Mouse (Mus musculus) ES-E14 (cell line): Measurements from ENCODE around the gene Ranbp3. TPM values are rescaled to one million over a fixed set of nuclear protein-coding genes. Genes with fewer than 3 reads are reported as not detected.

Source experiments
- DNase-seq: peaks from one replicate; pipeline ENCODE4 v3.0.0-alpha.2; 2013; ENCODE audit warnings: low read depth, low spot score
- H3K27ac ChIP-seq: 2 replicates; pipeline ENCODE4 v1.5.1; 2012; ENCODE audit warnings: low read depth, mild to moderate bottlenecking, low read length, moderate library complexity, mixed read lengths; ENCODE audit not compliant: poor library complexity, insufficient read depth, severe bottlenecking
- H3K36me3 ChIP-seq: 2 replicates; pipeline ENCODE4 v1.6.1; 2012; ENCODE audit warnings: mild to moderate bottlenecking, low read length, moderate library complexity, mixed read lengths; ENCODE audit not compliant: control insufficient read depth, poor library complexity, insufficient read depth, severe bottlenecking
- H3K4me1 ChIP-seq, 2 experiments: fragments of 150-350 bp in 1 of 2; sonication (generic) in 1 of 2; 2 replicates each; pipeline ENCODE4 v1.6.1; 2012; ENCODE audit warnings: low read length in 2 of 2, mild to moderate bottlenecking in 1 of 2, mixed read lengths in 1 of 2; ENCODE audit not compliant: control insufficient read depth in 2 of 2, insufficient read depth in 2 of 2, poor library complexity in 1 of 2
- H3K4me3 ChIP-seq, 2 experiments: fragments of 150-350 bp in 1 of 2; sonication (generic) in 1 of 2; 2 replicates each; pipeline ENCODE4 v1.5.1; 2012; ENCODE audit warnings: low read length in 2 of 2, low read depth in 1 of 2, mild to moderate bottlenecking in 1 of 2, mixed read lengths in 1 of 2; ENCODE audit not compliant: insufficient read depth in 1 of 2, poor library complexity in 1 of 2, severe bottlenecking in 1 of 2
- H3K9ac ChIP-seq: 2 replicates; pipeline ENCODE4 v1.6.1; 2012; ENCODE audit warnings: low read depth, mild to moderate bottlenecking, low read length, mixed read lengths; ENCODE audit not compliant: poor library complexity, insufficient read depth, severe bottlenecking
- H3K9me3 ChIP-seq: fragments of 150-350 bp; sonication (generic); 2 replicates; pipeline ENCODE4 v1.6.1; 2012; ENCODE audit warnings: low read depth, mild to moderate bottlenecking, low read length; ENCODE audit not compliant: control insufficient read depth, insufficient read depth
- CHD2 ChIP-seq: IDR thresholded peaks from 2 replicates; pipeline ENCODE4 v1.6.1; 2014; ENCODE audit warnings: mild to moderate bottlenecking, low read depth, low read length, inconsistent platforms
- HCFC1 ChIP-seq: IDR thresholded peaks from 2 replicates; pipeline ENCODE4 v1.6.1; 2012; ENCODE audit warnings: low read length, inconsistent platforms, borderline replicate concordance; ENCODE audit not compliant: insufficient read depth
- MAFK ChIP-seq: IDR thresholded peaks from 2 replicates; pipeline ENCODE4 v1.6.1; 2014; ENCODE audit warnings: mild to moderate bottlenecking, low read depth, low read length, inconsistent platforms; ENCODE audit not compliant: insufficient read depth
- ZC3H11A ChIP-seq: IDR thresholded peaks from 2 replicates; pipeline ENCODE4 v1.6.1; 2012; ENCODE audit warnings: low read depth, mild to moderate bottlenecking, inconsistent platforms, low read length, borderline replicate concordance
- ZNF384 ChIP-seq: IDR thresholded peaks from 2 replicates; pipeline ENCODE4 v1.6.1; 2012; ENCODE audit warnings: low read depth, low read length, inconsistent platforms
- in situ Hi-C, 2 experiments: fragments of 600-800 bp; cut with MboI; formaldehyde crosslinking; loops; one replicate each; pipeline ENCODE4 v1.15.1; 2025; ENCODE audit warnings: low sequenced_read_pairs in 2 of 2, inconsistent platforms in 1 of 2; ENCODE audit not compliant: unreplicated experiment in 2 of 2
- total RNA-seq: library from RNA; depleted of rRNA; stranded (reverse); fragments of 300-350 nt; gene quantifications from 2 replicates; pipeline ENCODE4 v1.2.3, GENCODE M21; 2012

Gene Ranbp3
- total RNA-seq, 1 experiment: 133 TPM

- Histone ChIP-seq H3K27ac (no peak overlapping the region), H3K36me3 (peaks cover 84% of the 10 kb centered on the region), H3K9me3 (no peaks in the 10 kb centered on the region), H3K4me1 (peaks cover 0 to 27% of the 10 kb centered on the region in 2 experiments; a peak in 2 of 4 replicates), H3K4me3 (no peak overlapping the region), H3K9ac (no peak overlapping the region)
- TF ChIP-seq ZNF384 (no peak), CHD2 (no peak), HCFC1 (no peak), MAFK (no peak), ZC3H11A (no peak)
- in situ Hi-C loops: no loop called here
- DNase-seq: no peak
These were observed 33.4 kb downstream of the Ranbp3 start for GRCm38 (mm10) chr17:56706515-56706914.

DNA sequence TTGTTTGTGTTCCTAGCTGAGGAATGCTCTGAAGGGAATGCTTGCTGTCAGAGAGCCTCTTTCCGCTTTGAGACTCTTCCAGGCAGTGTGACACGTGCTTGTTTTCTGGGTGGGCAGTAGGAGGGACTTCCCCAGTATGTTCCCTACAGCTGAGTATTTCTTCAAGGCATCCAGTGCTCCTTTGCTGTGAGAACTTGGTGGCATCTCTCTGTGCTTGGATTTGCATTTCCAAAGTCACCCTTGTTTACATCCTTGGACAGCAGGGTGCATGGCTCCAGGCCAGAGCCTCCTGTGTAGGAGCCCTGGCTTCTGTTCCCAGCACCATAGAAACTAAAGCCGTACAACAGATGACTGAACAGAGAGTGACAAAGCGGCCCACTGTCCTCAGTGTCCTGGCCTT is 35.6 kb downstream of the Ranbp3 start:
- no peak for DNase-seq

GRCm38 (mm10) chr17:56709708-56710107 is 36.6 kb downstream of the Ranbp3 start:
- H3K36me3 ChIP-seq: peaks cover 73% of the 10 kb centered on the region
- in situ Hi-C loops: no loop called here
- TF ChIP-seq MAFK (no peak), ZC3H11A (no peak), HCFC1 (no peak), CHD2 (no peak), ZNF384 (no peak)

More for the DNA sequence above, 35.6 kb downstream of the Ranbp3 start:
- Histone ChIP-seq H3K27ac (peak overlapping the region; percentile 82), H3K4me3 (no peak overlapping the region), H3K4me1 (peaks cover 0 to 29% of the 10 kb centered on the region in 2 experiments; a peak in 2 of 4 replicates), H3K9ac (peak overlapping the region; percentile 49; the same call in 1 of the 2 replicates), H3K9me3 (no peaks in the 10 kb centered on the region), H3K36me3 (peaks cover 80% of the 10 kb centered on the region)
- TF ChIP-seq CHD2: no peak
- TF ChIP-seq ZC3H11A: no peak
- TF ChIP-seq MAFK: no peak
- TF ChIP-seq HCFC1: no peak
- TF ChIP-seq ZNF384: no peak
- in situ Hi-C loops: no loop called here

DNA sequence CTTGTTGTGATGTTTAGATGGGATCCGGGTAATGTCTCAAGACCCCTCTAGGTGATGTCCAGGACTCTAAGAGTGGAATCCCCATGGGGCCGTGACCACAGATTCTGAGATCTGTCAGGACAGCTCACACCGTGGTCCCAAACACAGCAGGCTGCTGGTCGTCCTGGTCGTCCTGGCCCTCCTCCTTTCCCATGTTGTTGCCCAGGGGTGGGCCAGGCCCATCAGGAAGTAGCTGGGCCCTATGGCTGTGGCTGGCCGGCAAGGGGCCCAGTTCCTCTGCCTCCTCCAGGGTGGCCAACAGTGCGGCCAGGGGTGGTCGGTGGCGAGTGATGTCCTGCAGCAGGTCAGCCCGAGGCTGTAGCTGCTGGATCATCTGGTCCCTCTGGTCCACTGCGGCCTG is 42.3 kb downstream of the Ranbp3 start:
- H3K4me3 ChIP-seq: no peak overlapping the region
- TF ChIP-seq HCFC1 (no peak), MAFK (no peak), ZNF384 (no peak), CHD2 (no peak), ZC3H11A (no peak)
- peaks cover 0 to 14% of the 10 kb centered on the region in 2 experiments; a peak in 2 of 4 replicates for H3K4me1 ChIP-seq
- in situ Hi-C loops: no loop called here
- H3K36me3 ChIP-seq: peaks cover 25% of the 10 kb centered on the region
- H3K27ac ChIP-seq: no peak overlapping the region
- no peak overlapping the region for H3K9ac ChIP-seq
- H3K9me3 ChIP-seq: no peaks in the 10 kb centered on the region
- no peak for DNase-seq

More at GRCm38 (mm10) chr17:56709708-56710107, 36.6 kb downstream of the Ranbp3 start:
- no peaks in the 10 kb centered on the region for H3K9me3 ChIP-seq
- no peak for DNase-seq
- peak overlapping the region in 1 of 2 experiments; percentile 29; a peak in 3 of 4 replicates for H3K4me3 ChIP-seq
- H3K4me1 ChIP-seq: peaks cover 0 to 29% of the 10 kb centered on the region in 2 experiments; a peak in 2 of 4 replicates
- H3K27ac ChIP-seq: peak overlapping the region; percentile 82
- H3K9ac ChIP-seq: peak overlapping the region; percentile 60
